ENCODE assay signal across 16 mouse cellular contexts in genomic region chr6:77430381-77430780, GRCm38 (mm10).
A peak's percentile ranks its signal among the peaks of the same experiment; 100 is the strongest.
DNase-seq lines count a peak whose midpoint lies in the region; ATAC-seq and TF ChIP-seq lines count a peak whose summit lies in the region.
"Had no signal": no experiment of that assay in that cellular context is flagged by ENCODE, and none has a peak within 500 bp of the region (broad histone marks: within the 10 kb centered on the region; RNA-seq: fewer than 3 reads in every experiment).

No protein-coding gene starts in this region.

- 57% methylated on average over 4 of the region's 4 CpGs for WGBS in heart, adult 2 months
- WGBS in kidney, embryonic 16.5 days, result 84% methylated on average over 4 of the region's 4 CpGs

- DNase-seq in cerebellum, adult 9-11 months, result no peak
- peak; percentile 3 to 12 for DNase-seq in heart, adult 18-20 months
- DNase-seq in heart, adult 2 months, result no peak
- DNase-seq in kidney, postnatal 14 days, result peak; percentile 27
- DNase-seq in lung, postnatal 14 days, result peak; percentile 2
- no peak for DNase-seq in ovary, postnatal 10 days (ENCODE audit: low spot score)
- DNase-seq: adrenal gland, adult 2 months; gastrocnemius, postnatal 36 days; right cerebral cortex, postnatal 25 days; thymus, adult 2 months had no signal

- no peaks in the 10 kb centered on the region for H3K79me2 ChIP-seq in heart, adult 2 months (replicated peaks; ENCODE audit: control insufficient read depth, insufficient read depth, low read length)

- TF ChIP-seq EP300 in heart, adult 2 months (IDR thresholded peaks at IDR 0.05; ENCODE audit: insufficient read depth, low read depth, low read length), result no peak

- no peaks in the 10 kb centered on the region for H3K27me3 ChIP-seq in heart, adult 2 months (ENCODE audit: control insufficient read depth, insufficient read depth, low read length)
- no peaks in the 10 kb centered on the region for H3K27me3 ChIP-seq in kidney, embryonic 16.5 days (ENCODE audit: insufficient read depth, low read length)
- H3K27me3 ChIP-seq: forebrain, embryonic 13.5 days; stomach, embryonic 15.5 days had no signal

- peak; percentile 33; the same call in 1 of the 2 replicates for ATAC-seq in cerebellum, adult (ENCODE audit: insufficient number of reproducible peaks, low FRiP score, low TSS enrichment)
- no peak for ATAC-seq in kidney, embryonic 16.5 days (ENCODE audit: low FRiP score, low TSS enrichment)
- ATAC-seq: forebrain, embryonic 13.5 days had no signal

- H3K27ac ChIP-seq in heart, adult 2 months, result no peak overlapping the region
- H3K27ac ChIP-seq in kidney, embryonic 16.5 days (ENCODE audit: low read length), result no peak overlapping the region
- H3K27ac ChIP-seq: forebrain, embryonic 13.5 days; hindbrain, embryonic 14.5 days; stomach, embryonic 15.5 days had no signal

- no peak for TF ChIP-seq CTCF in heart, adult 2 months (IDR thresholded peaks at IDR 0.05)

- intact Hi-C loops in heart, adult 2 months (cut with DNase I), result no loop called here

- H3K36me3 ChIP-seq in heart, adult 2 months (ENCODE audit: control insufficient read depth, insufficient read depth, low read length), result no peaks in the 10 kb centered on the region
- H3K36me3 ChIP-seq in kidney, embryonic 16.5 days (ENCODE audit: insufficient read depth, low read length), result no peaks in the 10 kb centered on the region
- H3K36me3 ChIP-seq: stomach, embryonic 15.5 days had no signal

- no peak overlapping the region for H3K9ac ChIP-seq in heart, adult 2 months (ENCODE audit: low read depth, low read length)
- no peak overlapping the region for H3K9ac ChIP-seq in kidney, embryonic 16.5 days (replicated peaks; ENCODE audit: low read length)
- H3K9ac ChIP-seq: forebrain, embryonic 13.5 days; hindbrain, embryonic 14.5 days; stomach, embryonic 15.5 days had no signal

- no peaks in the 10 kb centered on the region for H3K4me1 ChIP-seq in heart, adult 2 months (ENCODE audit: control insufficient read depth, insufficient read depth, low read length)
- H3K4me1 ChIP-seq in kidney, embryonic 16.5 days (ENCODE audit: insufficient read depth, low read length), result no peaks in the 10 kb centered on the region
- H3K4me1 ChIP-seq: forebrain, embryonic 13.5 days; stomach, embryonic 15.5 days had no signal

- no peak overlapping the region for H3K4me3 ChIP-seq in heart, adult 2 months
- no peak overlapping the region for H3K4me3 ChIP-seq in kidney, embryonic 16.5 days (ENCODE audit: low read length)
- H3K4me3 ChIP-seq: forebrain, embryonic 13.5 days; stomach, embryonic 15.5 days had no signal

- no peaks in the 10 kb centered on the region for H3K9me3 ChIP-seq in kidney, embryonic 16.5 days (ENCODE audit: low read length)
- H3K9me3 ChIP-seq: forebrain, embryonic 13.5 days; stomach, embryonic 15.5 days had no signal

- no peak overlapping the region for H3K4me2 ChIP-seq in kidney, embryonic 16.5 days (replicated peaks; ENCODE audit: low read depth, low read length)
- H3K4me2 ChIP-seq: forebrain, embryonic 13.5 days; hindbrain, embryonic 14.5 days; liver, embryonic 11.5 days; stomach, embryonic 15.5 days had no signal

- TF ChIP-seq POLR2A in heart, adult 2 months (IDR thresholded peaks at IDR 0.05; ENCODE audit: insufficient read depth, low read depth, low read length), result no peak

Comparison
In these comparisons a context has a peak if more than half of its experiments do, and no peak if none do; other contexts are left out.
1. DNase-seq: peak in heart, adult 18-20 months (2 of 2), kidney, postnatal 14 days (single experiment) and lung, postnatal 14 days (single experiment); none in cerebellum, adult 9-11 months (single experiment), heart, adult 2 months (0 of 2) and ovary, postnatal 10 days (single experiment).